Mouse (Mus musculus) lung, embryonic 15.5 days (tissue): Measurements from ENCODE around the gene Hdgfl3. TPM values are rescaled to one million over a fixed set of nuclear protein-coding genes. Genes with fewer than 3 reads are reported as not detected.
"Not testable (repeated sequence)": the region's sequence is repeated elsewhere in the genome, so short reads cannot be mapped to it uniquely, and the experiment has no call there.

ENCODE experiments used
- ATAC-seq: fragments of 200-750 bp; cut with Nextera tagmentation; 2 replicates; pipeline ENCODE4 v1.8.0; 2017; ENCODE audit warnings: moderate number of reproducible peaks, borderline replicate concordance; ENCODE audit not compliant: low FRiP score, low TSS enrichment; ENCODE audit errors: extremely low read depth
- H3K27ac ChIP-seq: fragments of 300-500 bp; sonication (generic); 2 replicates; pipeline ENCODE4 v1.5.1; 2015; ENCODE audit warnings: moderate library complexity, mild to moderate bottlenecking, inconsistent platforms
- H3K27me3 ChIP-seq: fragments of 300-500 bp; sonication (generic); 2 replicates; pipeline ENCODE4 v1.6.1; 2015; ENCODE audit warnings: inconsistent platforms
- H3K36me3 ChIP-seq: fragments of 300-500 bp; sonication (generic); 2 replicates; pipeline ENCODE4 v1.6.1; 2015; ENCODE audit warnings: inconsistent platforms
- H3K4me1 ChIP-seq: fragments of 300-500 bp; sonication (generic); 2 replicates; pipeline ENCODE4 v1.6.1; 2015; ENCODE audit warnings: inconsistent platforms
- H3K4me2 ChIP-seq: fragments of 300-500 bp; sonication (generic); 2 replicates; pipeline ENCODE4 v1.6.1; 2015; ENCODE audit warnings: inconsistent platforms, mild to moderate bottlenecking, moderate library complexity
- H3K4me3 ChIP-seq: fragments of 300-500 bp; sonication (generic); 2 replicates; pipeline ENCODE4 v1.5.1; 2015; ENCODE audit warnings: mild to moderate bottlenecking, inconsistent platforms
- H3K9ac ChIP-seq: fragments of 300-500 bp; sonication (generic); 2 replicates; pipeline ENCODE4 v1.6.1; 2015; ENCODE audit warnings: inconsistent platforms
- H3K9me3 ChIP-seq: fragments of 300-500 bp; sonication (generic); 2 replicates; pipeline ENCODE4 v1.6.1; 2016; ENCODE audit warnings: inconsistent platforms
- WGBS: fragments of 180-500 bp; shearing (Covaris S2); methylation state at CpG from one replicate; pipeline ENCODE4 v1.1.7; 2015; 5-methylcytosine and 5-hydroxymethylcytosine counted together
- polyA plus RNA-seq: library from polyadenylated mRNA; unstranded; fragments of >200 nt; fragmentation: Nextera tagmentation; extraction: Ambion mirVana; gene quantifications from 2 replicates; pipeline ENCODE4 v1.2.1, GENCODE M21; 2015

The Hdgfl3 gene
- polyA plus RNA-seq, 1 experiment from 2014 or later = 9.1 TPM

GRCm38 (mm10) chr7:81839746-81840145 lies 94.5 kb downstream of the Hdgfl3 start:
- Histone ChIP-seq H3K27ac (no peak overlapping the region), H3K4me3 (no peak overlapping the region), H3K36me3 (no peaks in the 10 kb centered on the region), H3K9ac (no peak overlapping the region), H3K27me3 (no peaks in the 10 kb centered on the region), H3K9me3 (no peaks in the 10 kb centered on the region), H3K4me2 (no peak overlapping the region), H3K4me1 (no peaks in the 10 kb centered on the region)
- no peak for ATAC-seq
- WGBS = 43% methylated on average over 6 of the region's 6 CpGs

- not testable (repeated sequence) for H3K4me2 ChIP-seq, H3K36me3 ChIP-seq, H3K27me3 ChIP-seq, H3K27ac ChIP-seq, ATAC-seq, H3K9ac ChIP-seq, H3K4me1 ChIP-seq, H3K9me3 ChIP-seq, H3K4me3 ChIP-seq
- 78% methylated on average over 5 of the region's 5 CpGs for WGBS
These were observed 96.5 kb downstream of the Hdgfl3 start for GRCm38 (mm10) chr7:81837771-81838170.

GRCm38 (mm10) chr7:81835430-81835829 lies 98.8 kb downstream of the Hdgfl3 start:
- H3K9me3 ChIP-seq = no peaks in the 10 kb centered on the region
- no peaks in the 10 kb centered on the region for H3K36me3 ChIP-seq
- ATAC-seq = no peak
- H3K9ac ChIP-seq = no peak overlapping the region
- H3K27ac ChIP-seq = no peak overlapping the region
- no peaks in the 10 kb centered on the region for H3K4me1 ChIP-seq
- no peak overlapping the region for H3K4me2 ChIP-seq
- H3K4me3 ChIP-seq = no peak overlapping the region
- 84% methylated on average over 5 of the region's 5 CpGs for WGBS
- H3K27me3 ChIP-seq = no peaks in the 10 kb centered on the region

GRCm38 (mm10) chr7:81834847-81835246 lies 99.4 kb downstream of the Hdgfl3 start:
- Histone ChIP-seq H3K4me2 (no peak overlapping the region), H3K27ac (no peak overlapping the region), H3K4me3 (no peak overlapping the region), H3K9me3 (no peaks in the 10 kb centered on the region), H3K4me1 (no peaks in the 10 kb centered on the region), H3K27me3 (no peaks in the 10 kb centered on the region), H3K36me3 (no peaks in the 10 kb centered on the region), H3K9ac (no peak overlapping the region)
- no peak for ATAC-seq

Other genes with a start within 250 kb of the Hdgfl3 start
- 41.1 and 45.3 TPM in 2 replicates for gene Homer2, start 226.9 kb downstream of the Hdgfl3 start, polyA plus RNA-seq
- gene Ramac, start 171.5 kb downstream of the Hdgfl3 start, polyA plus RNA-seq = 134 and 139 TPM in 2 replicates
- gene 3110040N11Rik, start 145.0 kb downstream of the Hdgfl3 start, polyA plus RNA-seq = 50.2 and 52.7 TPM in 2 replicates
- gene Btbd1, start 105.0 kb downstream of the Hdgfl3 start, polyA plus RNA-seq = 64.6 and 68.4 TPM in 2 replicates
- not detected in 2 replicates for gene Gm10160, start 78.7 kb downstream of the Hdgfl3 start, polyA plus RNA-seq
- 14.7 and 18.0 TPM in 2 replicates for gene Tm6sf1, start 75.5 kb downstream of the Hdgfl3 start, polyA plus RNA-seq
- gene Bnc1, start 57.8 kb upstream of the Hdgfl3 start, polyA plus RNA-seq = 1.5 and 1.7 TPM in 2 replicates
- 2.2 and 2.9 TPM in 2 replicates for gene Sh3gl3, start 239.4 kb upstream of the Hdgfl3 start, polyA plus RNA-seq